ENCODE assay signal across 20 mouse cellular contexts in genomic region chr9:25751138-25751537, GRCm38 (mm10).
DNase-seq lines count a peak whose midpoint lies in the region; ATAC-seq lines count a peak whose summit lies in the region.
"Had no signal": no experiment of that assay in that cellular context is flagged by ENCODE, and none has a peak within 500 bp of the region (broad histone marks: within the 10 kb centered on the region; RNA-seq: fewer than 3 reads in every experiment).

No protein-coding gene starts in this region.

- DNase-seq in retina, postnatal 1 day = peak; percentile 3
- no peak for DNase-seq in retina, embryonic 14.5 days (ENCODE audit: low spot score)
- peak; percentile 65 for DNase-seq in R1 (ENCODE audit: low read depth, low spot score)
- no peak for DNase-seq in testis, postnatal 14 days (ENCODE audit: low spot score)
- DNase-seq: adrenal gland, adult 8-10 months; adrenal gland, postnatal 14 days; adrenal gland, postnatal 36 days; B cell, adult 2 months; cerebellum, adult 11-12 months; cerebellum, adult 2 months; cerebellum, adult 9-10 months; cerebellum, postnatal 10 days; cerebellum, postnatal 25 days; forebrain, postnatal 0 days had no signal

- no peak for ATAC-seq in granulocyte monocyte progenitor cell, adult 5-6 weeks (replicated peaks; ENCODE audit: poor library complexity, severe bottlenecking)
- ATAC-seq: activated CD4-positive, CD25-positive, alpha-beta regulatory T cell, adult 4 months; CD4-positive, CD25-positive, alpha-beta regulatory T cell, adult 4 months; forebrain, embryonic 13.5 days; forebrain, embryonic 15.5 days; forebrain, postnatal 0 days; Patski had no signal

Comparison
In these comparisons a context has a peak if more than half of its experiments do, and no peak if none do; other contexts are left out.
1. DNase-seq: peak in retina, postnatal 1 day (single experiment) and R1 (single experiment); none in retina, embryonic 14.5 days (single experiment) and testis, postnatal 14 days (single experiment).